Mouse (Mus musculus) hindbrain, embryonic 12.5 days (tissue): ENCODE data around the gene Tex21. TPM values are rescaled to one million over a fixed set of nuclear protein-coding genes. Genes with fewer than 3 reads are reported as not detected.

ENCODE experiments used
- ATAC-seq: fragments of 200-750 bp; cut with Nextera tagmentation; 2 replicates; pipeline ENCODE4 v1.8.0; 2017; ENCODE audit warnings: moderate TSS enrichment; ENCODE audit not compliant: low FRiP score
- H3K27ac ChIP-seq: fragments of 300-500 bp; sonication (generic); 2 replicates; pipeline ENCODE4 v1.5.1; 2016; ENCODE audit warnings: mild to moderate bottlenecking
- H3K27me3 ChIP-seq: fragments of 300-500 bp; sonication (generic); 2 replicates; pipeline ENCODE4 v1.6.1; 2016; ENCODE audit warnings: mild to moderate bottlenecking
- H3K36me3 ChIP-seq: fragments of 300-500 bp; sonication (generic); 2 replicates; pipeline ENCODE4 v1.6.1; 2016; ENCODE audit warnings: mild to moderate bottlenecking
- H3K4me1 ChIP-seq: fragments of 300-500 bp; sonication (generic); 2 replicates; pipeline ENCODE4 v1.6.1; 2016
- H3K4me2 ChIP-seq: fragments of 300-500 bp; sonication (generic); replicated peaks from 2 replicates; pipeline ENCODE4 v1.6.1; 2016; ENCODE audit warnings: mild to moderate bottlenecking
- H3K4me3 ChIP-seq: fragments of 300-500 bp; sonication (generic); 2 replicates; pipeline ENCODE4 v1.5.1; 2016; ENCODE audit warnings: mild to moderate bottlenecking
- H3K9ac ChIP-seq: fragments of 300-500 bp; sonication (generic); 2 replicates; pipeline ENCODE4 v1.6.1; 2016; ENCODE audit warnings: mild to moderate bottlenecking, moderate library complexity
- H3K9me3 ChIP-seq: fragments of 300-500 bp; sonication (generic); replicated peaks from 2 replicates; pipeline ENCODE4 v1.6.1; 2016; ENCODE audit warnings: mild to moderate bottlenecking
- WGBS: fragments of 180-500 bp; shearing (Covaris S2); methylation state at CpG from one replicate; pipeline ENCODE4 v1.1.7; 2016; 5-methylcytosine and 5-hydroxymethylcytosine counted together
- polyA plus RNA-seq: library from polyadenylated mRNA; unstranded; fragments of >200 nt; fragmentation: Nextera tagmentation; extraction: Ambion mirVana; gene quantifications from 2 replicates; pipeline ENCODE4 v1.2.1, GENCODE M21; 2016

The Tex21 gene
- polyA plus RNA-seq, 1 experiment from 2014 or later = not detected

- H3K9me3 ChIP-seq = no peaks in the 10 kb centered on the region
- H3K36me3 ChIP-seq = no peaks in the 10 kb centered on the region
- no peak overlapping the region for H3K4me2 ChIP-seq
- H3K27ac ChIP-seq = no peak overlapping the region
- no peak for ATAC-seq
- H3K4me3 ChIP-seq = no peak overlapping the region
- WGBS = 88% methylated on average over 10 of the region's 10 CpGs
- no peaks in the 10 kb centered on the region for H3K4me1 ChIP-seq
- H3K27me3 ChIP-seq = no peaks in the 10 kb centered on the region
- H3K9ac ChIP-seq = no peak overlapping the region
Observed at GRCm38 (mm10) chr12:76272610-76273524, 26.3 kb upstream of the Tex21 start.

- ATAC-seq = no peak
- H3K9ac ChIP-seq = no peak overlapping the region
- H3K27ac ChIP-seq = no peak overlapping the region
- 88% methylated on average over 6 of the region's 6 CpGs for WGBS
- no peaks in the 10 kb centered on the region for H3K36me3 ChIP-seq
- no peaks in the 10 kb centered on the region for H3K4me1 ChIP-seq
- no peaks in the 10 kb centered on the region for H3K27me3 ChIP-seq
- H3K4me2 ChIP-seq = no peak overlapping the region
- no peak overlapping the region for H3K4me3 ChIP-seq
- no peaks in the 10 kb centered on the region for H3K9me3 ChIP-seq
Observed at GRCm38 (mm10) chr12:76271516-76271915, 25.0 kb upstream of the Tex21 start.

GRCm38 (mm10) chr12:76269196-76269595 lies 22.6 kb upstream of the Tex21 start:
- 71% methylated on average over 7 of the region's 7 CpGs for WGBS

GRCm38 (mm10) chr12:76268686-76269085 lies 22.1 kb upstream of the Tex21 start:
- no peak for ATAC-seq
- H3K27me3 ChIP-seq = no peaks in the 10 kb centered on the region
- WGBS = 82% methylated on average over 10 of the region's 10 CpGs
- H3K27ac ChIP-seq = no peak overlapping the region
- no peaks in the 10 kb centered on the region for H3K36me3 ChIP-seq
- H3K9me3 ChIP-seq = no peaks in the 10 kb centered on the region
- no peaks in the 10 kb centered on the region for H3K4me1 ChIP-seq
- H3K9ac ChIP-seq = no peak overlapping the region
- H3K4me2 ChIP-seq = no peak overlapping the region
- H3K4me3 ChIP-seq = no peak overlapping the region

More at GRCm38 (mm10) chr12:76269196-76269595, 22.6 kb upstream of the Tex21 start:
- Histone ChIP-seq H3K4me1 (no peaks in the 10 kb centered on the region), H3K36me3 (no peaks in the 10 kb centered on the region), H3K4me2 (no peak overlapping the region), H3K4me3 (no peak overlapping the region), H3K9ac (no peak overlapping the region), H3K9me3 (no peaks in the 10 kb centered on the region), H3K27ac (no peak overlapping the region), H3K27me3 (no peaks in the 10 kb centered on the region)
- ATAC-seq = no peak

GRCm38 (mm10) chr12:76266875-76267274 lies 20.3 kb upstream of the Tex21 start:
- Histone ChIP-seq H3K27ac (no peak overlapping the region), H3K4me3 (no peak overlapping the region), H3K9me3 (no peaks in the 10 kb centered on the region), H3K4me2 (no peak overlapping the region), H3K4me1 (no peaks in the 10 kb centered on the region), H3K36me3 (no peaks in the 10 kb centered on the region), H3K27me3 (no peaks in the 10 kb centered on the region), H3K9ac (no peak overlapping the region)
- no peak for ATAC-seq
- 83% methylated on average over 9 of the region's 9 CpGs for WGBS

- ATAC-seq = no peak
Observed at GRCm38 (mm10) chr12:76265001-76265400, 18.5 kb upstream of the Tex21 start.

GRCm38 (mm10) chr12:76264325-76264965 lies 17.9 kb upstream of the Tex21 start:
- Histone ChIP-seq H3K4me3 (no peak overlapping the region), H3K36me3 (no peaks in the 10 kb centered on the region), H3K9ac (no peak overlapping the region), H3K27me3 (no peaks in the 10 kb centered on the region), H3K4me1 (no peaks in the 10 kb centered on the region), H3K4me2 (no peak overlapping the region), H3K9me3 (no peaks in the 10 kb centered on the region), H3K27ac (no peak overlapping the region)
- WGBS = 93% methylated on average over 9 of the region's 9 CpGs
- ATAC-seq = no peak

More at GRCm38 (mm10) chr12:76265001-76265400, 18.5 kb upstream of the Tex21 start:
- H3K4me2 ChIP-seq = no peak overlapping the region
- H3K9me3 ChIP-seq = no peaks in the 10 kb centered on the region
- H3K4me1 ChIP-seq = no peaks in the 10 kb centered on the region
- H3K9ac ChIP-seq = no peak overlapping the region
- no peaks in the 10 kb centered on the region for H3K36me3 ChIP-seq
- H3K27me3 ChIP-seq = no peaks in the 10 kb centered on the region
- H3K27ac ChIP-seq = no peak overlapping the region
- H3K4me3 ChIP-seq = no peak overlapping the region
- whole genome bisulfite sequencing = 78% methylated on average over 6 of the region's 6 CpGs

GRCm38 (mm10) chr12:76263876-76264275 lies 17.3 kb upstream of the Tex21 start:
- no peak overlapping the region for H3K9ac ChIP-seq
- no peak overlapping the region for H3K4me2 ChIP-seq
- H3K4me1 ChIP-seq = no peaks in the 10 kb centered on the region
- WGBS = 50% methylated on average over 1 of the region's 1 CpGs
- H3K4me3 ChIP-seq = no peak overlapping the region
- no peaks in the 10 kb centered on the region for H3K9me3 ChIP-seq
- ATAC-seq = no peak
- H3K36me3 ChIP-seq = no peaks in the 10 kb centered on the region
- H3K27ac ChIP-seq = no peak overlapping the region
- H3K27me3 ChIP-seq = no peaks in the 10 kb centered on the region

- H3K36me3 ChIP-seq = no peaks in the 10 kb centered on the region
- no peak for ATAC-seq
- H3K4me1 ChIP-seq = no peaks in the 10 kb centered on the region
- no peak overlapping the region for H3K27ac ChIP-seq
- WGBS = 93% methylated on average over 4 of the region's 4 CpGs
- no peaks in the 10 kb centered on the region for H3K27me3 ChIP-seq
- no peak overlapping the region for H3K4me3 ChIP-seq
- no peaks in the 10 kb centered on the region for H3K9me3 ChIP-seq
- H3K4me2 ChIP-seq = no peak overlapping the region
- no peak overlapping the region for H3K9ac ChIP-seq
Observed at GRCm38 (mm10) chr12:76262918-76263317, 16.4 kb upstream of the Tex21 start.

GRCm38 (mm10) chr12:76261556-76261955 lies 15.0 kb upstream of the Tex21 start:
- no peaks in the 10 kb centered on the region for H3K4me1 ChIP-seq
- no peaks in the 10 kb centered on the region for H3K27me3 ChIP-seq
- H3K9ac ChIP-seq = no peak overlapping the region
- WGBS = 97% methylated on average over 4 of the region's 4 CpGs
- no peaks in the 10 kb centered on the region for H3K9me3 ChIP-seq
- no peak overlapping the region for H3K4me3 ChIP-seq
- no peak for ATAC-seq
- H3K27ac ChIP-seq = no peak overlapping the region
- H3K36me3 ChIP-seq = no peaks in the 10 kb centered on the region
- no peak overlapping the region for H3K4me2 ChIP-seq

- peaks cover 8% of the 10 kb centered on the region for H3K4me1 ChIP-seq
- WGBS = 96% methylated on average over 3 of the region's 3 CpGs
- no peaks in the 10 kb centered on the region for H3K36me3 ChIP-seq
- H3K27me3 ChIP-seq = no peaks in the 10 kb centered on the region
- H3K9ac ChIP-seq = no peak overlapping the region
- no peak overlapping the region for H3K4me2 ChIP-seq
- ATAC-seq = no peak
- H3K4me3 ChIP-seq = no peak overlapping the region
- no peaks in the 10 kb centered on the region for H3K9me3 ChIP-seq
- no peak overlapping the region for H3K27ac ChIP-seq
Observed at GRCm38 (mm10) chr12:76260673-76261072, 14.1 kb upstream of the Tex21 start.

GRCm38 (mm10) chr12:76256114-76256843 lies 9.7 kb upstream of the Tex21 start:
- no peaks in the 10 kb centered on the region for H3K36me3 ChIP-seq
- H3K4me2 ChIP-seq = peak overlapping the region; percentile 85
- no peaks in the 10 kb centered on the region for H3K9me3 ChIP-seq
- WGBS = 6% methylated on average over 17 of the region's 17 CpGs
- H3K9ac ChIP-seq = peak overlapping the region; percentile 63
- peak overlapping the region; percentile 49 for H3K4me3 ChIP-seq
- no peak overlapping the region for H3K27ac ChIP-seq
- H3K27me3 ChIP-seq = no peaks in the 10 kb centered on the region
- no peak for ATAC-seq
- peaks cover 12% of the 10 kb centered on the region for H3K4me1 ChIP-seq
